Mouse (Mus musculus): ENCODE measurements at regions not wholly inside any gene's neighbourhood (a gene's known extent, or its start where the extent isn't known, plus 50 kb on each side); places are given as distances from the start of the nearest gene placed in this dataset.

DNA sequence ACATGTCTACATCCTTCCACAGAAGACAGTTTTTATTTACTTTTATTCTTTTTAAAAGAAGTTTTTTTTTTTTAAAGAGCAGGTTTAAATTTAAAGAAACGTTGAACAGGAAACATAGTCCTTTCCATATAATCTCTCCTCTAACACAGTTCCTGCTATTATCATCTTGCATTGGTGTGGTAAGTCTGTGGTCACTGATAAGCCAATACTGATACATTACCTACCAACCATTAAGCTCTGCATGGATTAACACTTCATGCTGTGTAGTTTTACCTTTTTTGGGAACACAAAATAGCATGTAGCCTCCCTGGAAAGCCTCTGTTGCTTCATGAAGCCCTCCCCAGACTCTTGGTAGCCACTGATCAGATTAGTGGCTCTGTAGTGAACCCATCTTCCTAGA, 617.4 kb upstream of the Fam160b2 start:
- no peak for DNase-seq (ENCODE audit: low spot score)
- ATAC-seq (replicated peaks; ENCODE audit: low FRiP score) = no peak
- Histone ChIP-seq H3K4me2 (ENCODE audit: low read depth, low read length, severe bottlenecking) (no peak overlapping the region), H3K9me3 (ENCODE audit: control insufficient read depth, low read length) (no peaks in the 10 kb centered on the region), H3K9ac (ENCODE audit: low read length) (no peak overlapping the region), H3K27me3 (ENCODE audit: control insufficient read depth, insufficient read depth, low read length) (no peaks in the 10 kb centered on the region), H3K4me1 (replicated peaks; ENCODE audit: control insufficient read depth, insufficient read depth, low read length) (no peaks in the 10 kb centered on the region), H3K4me3 (ENCODE audit: low read depth, low read length) (no peak overlapping the region), H3K27ac (ENCODE audit: low read depth, low read length) (no peak overlapping the region), H3K36me3 (ENCODE audit: control insufficient read depth, insufficient read depth, low read length) (no peaks in the 10 kb centered on the region)
- WGBS = 74% methylated on average over 1 of the region's 1 CpGs

GRCm38 (mm10) chr14:71211359-71211978, 611.8 kb upstream of the Fam160b2 start:
- H3K4me2 ChIP-seq (ENCODE audit: low read depth, low read length, severe bottlenecking) = no peak overlapping the region
- no peaks in the 10 kb centered on the region for H3K36me3 ChIP-seq (ENCODE audit: control insufficient read depth, insufficient read depth, low read length)

GRCm38 (mm10) chr14:71203459-71203858, 603.8 kb upstream of the Fam160b2 start:
- H3K4me2 ChIP-seq (ENCODE audit: low read depth, low read length, severe bottlenecking) = no peak overlapping the region
- ATAC-seq (replicated peaks; ENCODE audit: low FRiP score) (no peak), DNase-seq (ENCODE audit: low spot score) (no peak)
- H3K27me3 ChIP-seq (ENCODE audit: control insufficient read depth, insufficient read depth, low read length) = no peaks in the 10 kb centered on the region
- H3K4me1 ChIP-seq (replicated peaks; ENCODE audit: control insufficient read depth, insufficient read depth, low read length) = no peaks in the 10 kb centered on the region
- H3K36me3 ChIP-seq (ENCODE audit: control insufficient read depth, insufficient read depth, low read length) = no peaks in the 10 kb centered on the region
- 59% methylated on average over 6 of the region's 6 CpGs for WGBS
- no peak overlapping the region for H3K27ac ChIP-seq (ENCODE audit: low read depth, low read length)
- H3K9me3 ChIP-seq (ENCODE audit: control insufficient read depth, low read length) = no peaks in the 10 kb centered on the region
- H3K4me3 ChIP-seq (ENCODE audit: low read depth, low read length) = no peak overlapping the region
- H3K9ac ChIP-seq (ENCODE audit: low read length) = no peak overlapping the region

More at GRCm38 (mm10) chr14:71211359-71211978, 611.8 kb upstream of the Fam160b2 start:
- DNase-seq (ENCODE audit: low spot score) = no peak
- 93% methylated on average over 3 of the region's 3 CpGs for WGBS
- Histone ChIP-seq H3K4me3 (ENCODE audit: low read depth, low read length) (no peak overlapping the region), H3K4me1 (replicated peaks; ENCODE audit: control insufficient read depth, insufficient read depth, low read length) (no peaks in the 10 kb centered on the region), H3K27me3 (ENCODE audit: control insufficient read depth, insufficient read depth, low read length) (no peaks in the 10 kb centered on the region), H3K9me3 (ENCODE audit: control insufficient read depth, low read length) (no peaks in the 10 kb centered on the region), H3K9ac (ENCODE audit: low read length) (no peak overlapping the region), H3K27ac (ENCODE audit: low read depth, low read length) (no peak overlapping the region)
- ATAC-seq (replicated peaks; ENCODE audit: low FRiP score) = no peak

DNA sequence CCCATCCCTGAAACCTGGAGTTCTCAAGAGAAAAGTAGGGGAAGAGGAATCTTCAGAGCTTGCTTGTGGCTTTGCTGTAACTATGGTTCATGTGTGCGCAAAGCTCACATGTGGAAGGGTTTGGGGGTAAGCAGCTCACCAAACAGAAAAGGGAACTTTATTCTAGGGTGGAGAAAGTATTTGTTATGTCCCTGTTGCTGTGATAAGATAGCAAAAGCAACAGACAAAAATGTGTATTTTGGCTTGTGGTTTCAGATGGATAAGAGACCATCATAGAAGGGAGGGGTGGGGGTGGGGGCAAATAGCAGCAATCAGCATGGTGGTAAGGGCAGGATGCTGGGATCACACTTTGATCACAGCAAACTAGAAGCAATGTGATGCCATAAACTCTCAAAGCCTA, 601.3 kb upstream of the Fam160b2 start:
- ATAC-seq (replicated peaks; ENCODE audit: low FRiP score) (no peak), DNase-seq (ENCODE audit: low spot score) (no peak)
- H3K4me1 ChIP-seq (replicated peaks; ENCODE audit: control insufficient read depth, insufficient read depth, low read length) = no peaks in the 10 kb centered on the region
- H3K4me3 ChIP-seq (ENCODE audit: low read depth, low read length) = no peak overlapping the region
- no peaks in the 10 kb centered on the region for H3K9me3 ChIP-seq (ENCODE audit: control insufficient read depth, low read length)
- H3K4me2 ChIP-seq (ENCODE audit: low read depth, low read length, severe bottlenecking) = no peak overlapping the region
- H3K27ac ChIP-seq (ENCODE audit: low read depth, low read length) = no peak overlapping the region
- 94% methylated on average over 1 of the region's 1 CpGs for WGBS
- no peaks in the 10 kb centered on the region for H3K27me3 ChIP-seq (ENCODE audit: control insufficient read depth, insufficient read depth, low read length)
- no peaks in the 10 kb centered on the region for H3K36me3 ChIP-seq (ENCODE audit: control insufficient read depth, insufficient read depth, low read length)
- H3K9ac ChIP-seq (ENCODE audit: low read length) = no peak overlapping the region

- WGBS = 74% methylated on average over 9 of the region's 9 CpGs
- ATAC-seq (replicated peaks; ENCODE audit: low FRiP score) (no peak), DNase-seq (ENCODE audit: low spot score) (no peak)
- no peaks in the 10 kb centered on the region for H3K9me3 ChIP-seq (ENCODE audit: control insufficient read depth, low read length)
- H3K36me3 ChIP-seq (ENCODE audit: control insufficient read depth, insufficient read depth, low read length) = no peaks in the 10 kb centered on the region
- H3K4me1 ChIP-seq (replicated peaks; ENCODE audit: control insufficient read depth, insufficient read depth, low read length) = no peaks in the 10 kb centered on the region
- H3K27ac ChIP-seq (ENCODE audit: low read depth, low read length) = no peak overlapping the region
- H3K27me3 ChIP-seq (ENCODE audit: control insufficient read depth, insufficient read depth, low read length) = no peaks in the 10 kb centered on the region
- H3K4me2 ChIP-seq (ENCODE audit: low read depth, low read length, severe bottlenecking) = no peak overlapping the region
- no peak overlapping the region for H3K9ac ChIP-seq (ENCODE audit: low read length)
- H3K4me3 ChIP-seq (ENCODE audit: low read depth, low read length) = no peak overlapping the region
These were observed 599.7 kb upstream of the Fam160b2 start for GRCm38 (mm10) chr14:71199178-71199879.

GRCm38 (mm10) chr14:71194219-71194618, 594.6 kb upstream of the Fam160b2 start:
- ATAC-seq (replicated peaks; ENCODE audit: low FRiP score) = no peak

GRCm38 (mm10) chr14:71192486-71192885, 592.9 kb upstream of the Fam160b2 start:
- Histone ChIP-seq H3K9ac (ENCODE audit: low read length) (no peak overlapping the region), H3K4me2 (ENCODE audit: low read depth, low read length, severe bottlenecking) (no peak overlapping the region), H3K27ac (ENCODE audit: low read depth, low read length) (no peak overlapping the region), H3K27me3 (ENCODE audit: control insufficient read depth, insufficient read depth, low read length) (no peaks in the 10 kb centered on the region), H3K36me3 (ENCODE audit: control insufficient read depth, insufficient read depth, low read length) (no peaks in the 10 kb centered on the region), H3K4me3 (ENCODE audit: low read depth, low read length) (no peak overlapping the region), H3K9me3 (ENCODE audit: control insufficient read depth, low read length) (no peaks in the 10 kb centered on the region), H3K4me1 (replicated peaks; ENCODE audit: control insufficient read depth, insufficient read depth, low read length) (no peaks in the 10 kb centered on the region)
- ATAC-seq (replicated peaks; ENCODE audit: low FRiP score) (no peak), DNase-seq (ENCODE audit: low spot score) (no peak)
- WGBS = 82% methylated on average over 5 of the region's 5 CpGs

More at GRCm38 (mm10) chr14:71194219-71194618, 594.6 kb upstream of the Fam160b2 start:
- Histone ChIP-seq H3K4me2 (ENCODE audit: low read depth, low read length, severe bottlenecking) (no peak overlapping the region), H3K4me3 (ENCODE audit: low read depth, low read length) (no peak overlapping the region), H3K27me3 (ENCODE audit: control insufficient read depth, insufficient read depth, low read length) (no peaks in the 10 kb centered on the region), H3K9me3 (ENCODE audit: control insufficient read depth, low read length) (no peaks in the 10 kb centered on the region), H3K9ac (ENCODE audit: low read length) (no peak overlapping the region), H3K36me3 (ENCODE audit: control insufficient read depth, insufficient read depth, low read length) (no peaks in the 10 kb centered on the region), H3K27ac (ENCODE audit: low read depth, low read length) (no peak overlapping the region), H3K4me1 (replicated peaks; ENCODE audit: control insufficient read depth, insufficient read depth, low read length) (no peaks in the 10 kb centered on the region)
- no peak for DNase-seq (ENCODE audit: low spot score)
- 86% methylated on average over 2 of the region's 2 CpGs for WGBS

GRCm38 (mm10) chr14:71189360-71189759, 589.7 kb upstream of the Fam160b2 start:
- DNase-seq (ENCODE audit: low spot score) = no peak
- WGBS = 70% methylated on average over 2 of the region's 2 CpGs
- Histone ChIP-seq H3K4me2 (ENCODE audit: low read depth, low read length, severe bottlenecking) (no peak overlapping the region), H3K27me3 (ENCODE audit: control insufficient read depth, insufficient read depth, low read length) (no peaks in the 10 kb centered on the region), H3K9me3 (ENCODE audit: control insufficient read depth, low read length) (no peaks in the 10 kb centered on the region), H3K36me3 (ENCODE audit: control insufficient read depth, insufficient read depth, low read length) (no peaks in the 10 kb centered on the region), H3K27ac (ENCODE audit: low read depth, low read length) (no peak overlapping the region), H3K4me1 (replicated peaks; ENCODE audit: control insufficient read depth, insufficient read depth, low read length) (no peaks in the 10 kb centered on the region), H3K4me3 (ENCODE audit: low read depth, low read length) (no peak overlapping the region), H3K9ac (ENCODE audit: low read length) (no peak overlapping the region)
- ATAC-seq (replicated peaks; ENCODE audit: low FRiP score) = no peak

- Histone ChIP-seq H3K4me1 (replicated peaks; ENCODE audit: control insufficient read depth, insufficient read depth, low read length) (no peaks in the 10 kb centered on the region), H3K36me3 (ENCODE audit: control insufficient read depth, insufficient read depth, low read length) (no peaks in the 10 kb centered on the region), H3K9ac (ENCODE audit: low read length) (no peak overlapping the region), H3K4me3 (ENCODE audit: low read depth, low read length) (no peak overlapping the region), H3K9me3 (ENCODE audit: control insufficient read depth, low read length) (no peaks in the 10 kb centered on the region), H3K27ac (ENCODE audit: low read depth, low read length) (no peak overlapping the region), H3K27me3 (ENCODE audit: control insufficient read depth, insufficient read depth, low read length) (no peaks in the 10 kb centered on the region), H3K4me2 (ENCODE audit: low read depth, low read length, severe bottlenecking) (no peak overlapping the region)
- 85% methylated on average over 6 of the region's 6 CpGs for WGBS
- no peak for DNase-seq (ENCODE audit: low spot score)
- no peak for ATAC-seq (replicated peaks; ENCODE audit: low FRiP score)
These were observed 577.7 kb upstream of the Fam160b2 start for GRCm38 (mm10) chr14:71177341-71177740.
